Mouse (Mus musculus) liver, adult 2 months (tissue): Measurements from ENCODE around the gene Olfr103. TPM values are rescaled to one million over a fixed set of nuclear protein-coding genes. Genes with fewer than 3 reads are reported as not detected.

Experiments
- DNase-seq: peaks from one replicate; pipeline ENCODE4 v3.0.0-alpha.2; 2011; ENCODE audit warnings: low read depth, low spot score; ENCODE audit errors: extremely low read depth
- H3K27ac ChIP-seq: fragments of 200-500 bp; replicated peaks from 2 replicates; pipeline ENCODE4 v1.5.1; 2012; ENCODE audit warnings: low read depth, mild to moderate bottlenecking, control low read depth, inconsistent platforms, low read length; ENCODE audit not compliant: insufficient read depth
- H3K27me3 ChIP-seq: fragments of 200-500 bp; 2 replicates; pipeline ENCODE4 v1.6.1; 2012; ENCODE audit warnings: mild to moderate bottlenecking, moderate library complexity, low read length, inconsistent platforms; ENCODE audit not compliant: control insufficient read depth, insufficient read depth
- H3K36me3 ChIP-seq: fragments of 200-500 bp; 2 replicates; pipeline ENCODE4 v1.6.1; 2012; ENCODE audit warnings: low read length, inconsistent platforms; ENCODE audit not compliant: control insufficient read depth, insufficient read depth
- H3K4me1 ChIP-seq: fragments of 200-500 bp; 2 replicates; pipeline ENCODE4 v1.6.1; 2011; ENCODE audit warnings: low read length; ENCODE audit not compliant: control insufficient read depth, insufficient read depth
- H3K4me3 ChIP-seq: fragments of 200-500 bp; 2 replicates; pipeline ENCODE4 v1.5.1; 2011; ENCODE audit warnings: low read depth, mild to moderate bottlenecking, control low read depth, low read length, moderate library complexity; ENCODE audit not compliant: insufficient read depth
- H3K79me2 ChIP-seq: fragments of 200-500 bp; 2 replicates; pipeline ENCODE4 v1.6.1; 2012; ENCODE audit warnings: inconsistent platforms, mild to moderate bottlenecking, low read length, moderate library complexity; ENCODE audit not compliant: control insufficient read depth, insufficient read depth
- H3K9ac ChIP-seq: fragments of 200-500 bp; 2 replicates; pipeline ENCODE4 v1.6.1; 2012; ENCODE audit warnings: low read depth, mild to moderate bottlenecking, control low read depth, inconsistent platforms, low read length
- CTCF ChIP-seq: fragments of 200-500 bp; IDR thresholded peaks from 2 replicates; pipeline ENCODE4 v1.5.1; 2011; ENCODE audit warnings: low read depth, low read length, control low read depth
- POLR2A ChIP-seq: fragments of 200-500 bp; IDR thresholded peaks from 2 replicates; pipeline ENCODE4 v1.6.1; 2011; ENCODE audit warnings: low read length, control low read depth; ENCODE audit not compliant: insufficient read depth; ENCODE audit errors: extremely low read depth
- WGBS: fragments of 180-500 bp; shearing (Covaris S2); methylation state at CpG from one replicate; pipeline ENCODE4 v1.1.7; 2018; 5-methylcytosine and 5-hydroxymethylcytosine counted together
- polyA plus RNA-seq: library from polyadenylated mRNA; depleted of rRNA; stranded (reverse); fragments of >200 nt; gene quantifications from 2 replicates; pipeline ENCODE4 v1.2.3, GENCODE M21; 2012; rRNA removed
- total RNA-seq: library from RNA; depleted of rRNA; stranded (reverse); fragments of >200 nt; gene quantifications from 2 replicates; pipeline ENCODE4 v1.2.3, GENCODE M21; 2014; rRNA removed

The Olfr103 gene
- total RNA-seq, result not detected in 2 replicates
- not detected in 2 replicates for polyA plus RNA-seq

DNA sequence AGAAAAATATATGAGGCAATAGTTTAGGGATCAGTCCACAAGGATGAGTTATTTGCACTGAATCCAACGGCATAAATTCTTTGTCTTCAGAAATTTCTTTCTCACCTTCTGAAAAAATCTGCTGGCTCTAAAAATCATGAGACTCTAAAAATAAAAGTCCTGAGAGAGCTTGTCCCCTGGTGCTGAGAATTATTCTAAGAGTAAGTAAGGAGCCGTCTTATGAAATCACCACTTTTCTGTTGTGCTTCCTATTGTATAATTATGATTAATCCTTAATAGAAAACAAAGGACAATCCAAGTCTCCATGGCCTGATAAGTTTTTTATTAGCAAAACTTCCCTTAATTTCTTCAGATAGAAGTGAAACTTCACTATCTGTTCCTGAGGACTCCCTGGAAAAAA, at the start of gene Olfr103:
Gene Olfr103 (minus strand): TSS at position 101 of the 400 bp plus-strand sequence.
- TF ChIP-seq CTCF (no peak), POLR2A (no peak)
- Histone ChIP-seq H3K27ac (no peak within 1 kb of the TSS), H3K36me3 (no peaks in the 10 kb centered on the region)

DNA sequence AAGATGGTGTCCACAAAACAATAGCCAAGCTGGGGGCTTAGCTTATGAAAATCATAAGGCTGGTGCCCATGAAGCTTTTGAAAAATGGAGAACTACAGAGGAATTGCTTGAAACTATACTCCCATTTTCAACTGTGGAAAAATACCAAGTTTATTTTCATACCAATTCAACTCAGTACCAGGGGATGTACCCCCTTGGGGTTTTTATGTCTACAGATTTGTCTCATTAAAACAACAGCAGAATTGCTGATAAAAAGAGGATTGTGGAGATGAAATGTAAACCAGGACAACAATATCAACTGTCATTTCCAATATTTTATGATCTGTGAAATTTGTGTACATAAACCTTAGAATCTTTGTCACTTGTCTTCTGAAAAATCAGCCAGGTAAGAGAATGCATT, 39.2 kb upstream of the Olfr103 start, which contains the start of gene Olfr105-ps:
Gene Olfr105-ps (plus strand): TSS at position 301 of the 400 bp plus-strand sequence.
- no peak within 1 kb of the TSS for H3K4me3 ChIP-seq
- no peaks in the 10 kb centered on the region for H3K79me2 ChIP-seq
- TF ChIP-seq POLR2A, result no peak
- TF ChIP-seq CTCF, result no peak
- H3K4me1 ChIP-seq, result no peaks in the 10 kb centered on the region
- no peak within 1 kb of the TSS for H3K9ac ChIP-seq
- no peaks in the 10 kb centered on the region for H3K27me3 ChIP-seq
- DNase-seq, result no peak
- H3K27ac ChIP-seq, result no peak within 1 kb of the TSS
- no peaks in the 10 kb centered on the region for H3K36me3 ChIP-seq

More for the DNA sequence above, at the start of gene Olfr103:
- Histone ChIP-seq H3K79me2 (no peaks in the 10 kb centered on the region), H3K4me3 (no peak within 1 kb of the TSS), H3K4me1 (no peaks in the 10 kb centered on the region), H3K27me3 (no peaks in the 10 kb centered on the region), H3K9ac (no peak within 1 kb of the TSS)
- no peak for DNase-seq
- WGBS, result 91% methylated on average over 2 of the region's 2 CpGs

DNA sequence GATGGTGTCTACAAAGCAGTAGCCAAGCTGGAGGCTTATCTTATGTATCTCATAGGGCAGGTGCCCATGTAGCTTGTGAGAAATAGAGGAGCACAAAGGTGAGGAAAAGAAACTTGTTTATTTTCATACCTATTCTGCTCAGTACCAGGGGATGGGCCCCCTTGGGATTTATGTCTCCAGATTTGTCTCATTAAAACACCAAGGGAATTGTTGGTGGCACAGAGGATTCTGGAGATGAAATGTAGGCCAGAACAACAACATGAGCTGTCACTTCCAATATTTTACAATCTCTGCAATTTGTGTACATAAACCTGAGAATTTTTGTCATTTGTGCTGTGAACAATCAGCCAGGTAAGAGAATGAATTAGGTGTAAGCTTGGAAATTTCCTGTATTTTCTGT, 19.8 kb upstream of the Olfr103 start, which contains the start of gene Olfr104-ps:
Gene Olfr104-ps (plus strand): TSS at position 301 of the 400 bp plus-strand sequence.
- Histone ChIP-seq H3K79me2 (no peaks in the 10 kb centered on the region), H3K36me3 (no peaks in the 10 kb centered on the region), H3K4me3 (no peak within 1 kb of the TSS), H3K4me1 (no peaks in the 10 kb centered on the region), H3K27me3 (no peaks in the 10 kb centered on the region), H3K27ac (no peak within 1 kb of the TSS), H3K9ac (no peak within 1 kb of the TSS)
- TF ChIP-seq POLR2A (no peak), CTCF (no peak)
- DNase-seq, result no peak

DNA sequence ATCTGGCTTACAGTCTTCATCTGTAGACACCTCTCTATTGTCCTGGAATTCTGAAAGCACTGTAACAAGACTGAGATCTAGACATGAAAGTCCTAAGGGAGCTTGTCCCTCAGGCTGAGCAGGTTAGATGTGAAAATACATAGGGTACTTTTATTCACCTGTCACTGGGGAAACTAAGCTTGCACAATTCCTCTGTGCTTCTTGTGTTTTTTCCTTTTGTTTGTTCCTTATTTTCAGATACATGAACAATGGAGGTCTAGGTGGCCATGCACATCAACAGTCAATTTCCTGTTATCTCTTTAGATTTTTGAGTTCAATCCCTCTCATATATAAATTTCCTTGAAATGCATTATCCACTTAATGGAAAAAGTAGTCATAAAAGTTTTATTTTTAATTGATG, 22.5 kb downstream of the Olfr103 start, which contains the start of gene Olfr102:
Gene Olfr102 (minus strand): TSS at position 101 of the 400 bp plus-strand sequence.
- no peak for TF ChIP-seq CTCF
- TF ChIP-seq POLR2A, result no peak
- H3K9ac ChIP-seq, result no peak within 1 kb of the TSS
- H3K79me2 ChIP-seq, result no peaks in the 10 kb centered on the region
- DNase-seq, result no peak
- H3K4me3 ChIP-seq, result no peak within 1 kb of the TSS
- no peaks in the 10 kb centered on the region for H3K27me3 ChIP-seq
- no peaks in the 10 kb centered on the region for H3K36me3 ChIP-seq
- H3K4me1 ChIP-seq, result no peaks in the 10 kb centered on the region
- no peak within 1 kb of the TSS for H3K27ac ChIP-seq

DNA sequence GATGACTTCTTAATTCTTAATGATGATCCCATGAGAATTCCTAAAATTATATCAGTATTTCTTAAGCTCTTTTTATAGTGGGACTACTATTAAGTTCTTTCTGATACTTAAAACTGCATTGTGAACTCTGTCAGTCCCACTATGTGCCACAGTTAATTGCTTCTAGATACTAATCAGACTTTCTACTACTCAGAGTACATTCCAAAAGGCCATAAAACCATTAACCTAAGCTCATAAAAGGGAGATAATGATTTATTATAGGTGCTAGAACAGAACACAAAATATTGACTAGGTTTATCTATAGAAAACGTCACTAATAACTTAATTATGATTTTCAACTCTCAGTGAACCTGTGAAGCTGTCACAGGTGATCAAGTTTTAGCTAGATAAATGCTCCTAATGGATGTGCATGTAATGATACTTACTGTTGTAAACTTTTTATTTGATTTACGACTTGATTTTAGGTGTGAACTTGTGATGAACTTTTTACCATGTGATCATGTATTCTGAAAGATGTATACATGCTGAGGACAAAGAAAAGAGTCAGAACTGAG, 29.3 kb downstream of the Olfr103 start:
- no peaks in the 10 kb centered on the region for H3K36me3 ChIP-seq
- no peaks in the 10 kb centered on the region for H3K27me3 ChIP-seq
- no peak overlapping the region for H3K27ac ChIP-seq
- no peak overlapping the region for H3K9ac ChIP-seq
- no peak for DNase-seq
- no peaks in the 10 kb centered on the region for H3K79me2 ChIP-seq
- TF ChIP-seq POLR2A, result no peak
- TF ChIP-seq CTCF, result no peak
- H3K4me1 ChIP-seq, result no peaks in the 10 kb centered on the region
- WGBS, result 38% methylated on average over 2 of the region's 2 CpGs
- H3K4me3 ChIP-seq, result no peak overlapping the region

DNA sequence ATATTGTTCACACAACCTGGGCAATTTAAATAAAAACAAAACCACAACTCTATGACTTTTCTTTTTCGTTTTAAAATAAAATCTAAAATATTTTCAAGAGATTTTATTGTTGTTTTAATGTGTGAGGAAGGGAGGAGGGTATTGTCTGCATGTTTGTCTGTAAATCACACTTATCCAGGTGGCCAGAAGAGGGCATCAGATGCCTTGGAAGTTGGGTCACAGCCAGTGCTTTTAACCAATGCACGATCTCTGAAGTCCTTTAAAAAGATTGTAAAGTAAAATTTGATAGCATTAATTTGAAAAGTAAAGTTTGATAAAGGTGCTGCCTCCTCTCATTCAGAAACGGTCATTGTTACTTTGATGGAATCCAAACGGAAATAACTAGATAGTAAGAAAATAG, 31.0 kb downstream of the Olfr103 start:
- Histone ChIP-seq H3K4me3 (no peak overlapping the region), H3K9ac (no peak overlapping the region), H3K36me3 (no peaks in the 10 kb centered on the region), H3K27me3 (no peaks in the 10 kb centered on the region), H3K4me1 (no peaks in the 10 kb centered on the region), H3K79me2 (no peaks in the 10 kb centered on the region), H3K27ac (no peak overlapping the region)
- DNase-seq, result peak; percentile 4
- TF ChIP-seq POLR2A (no peak), CTCF (no peak)
- 34% methylated on average over 4 of the region's 4 CpGs for WGBS
